Mouse (Mus musculus) hindbrain, postnatal 0 days (tissue): ENCODE measurements around the gene Wfdc12. TPM values are rescaled to one million over a fixed set of nuclear protein-coding genes. Genes with fewer than 3 reads are reported as not detected.
"Not testable (repeated sequence)": the region's sequence is repeated elsewhere in the genome, so short reads cannot be mapped to it uniquely, and the experiment has no call there.

Experiments used
- ATAC-seq: fragments of 200-750 bp; cut with Nextera tagmentation; 2 replicates; pipeline ENCODE4 v1.8.0; 2017; ENCODE audit warnings: mild to moderate bottlenecking, moderate TSS enrichment, moderate library complexity
- DNase-seq: peaks from one replicate; pipeline ENCODE4 v3.0.0-alpha.2; 2015; ENCODE audit warnings: low spot score
- H3K27ac ChIP-seq: fragments of 300-500 bp; sonication (generic); 2 replicates; pipeline ENCODE4 v1.5.1; 2014; ENCODE audit warnings: mild to moderate bottlenecking
- H3K27me3 ChIP-seq: fragments of 300-500 bp; sonication (generic); 2 replicates; pipeline ENCODE4 v1.6.1; 2014; ENCODE audit warnings: low read length, mixed read lengths; ENCODE audit not compliant: insufficient read depth
- H3K36me3 ChIP-seq: fragments of 300-500 bp; sonication (generic); 2 replicates; pipeline ENCODE4 v1.6.1; 2014; ENCODE audit warnings: low read length, mixed read lengths; ENCODE audit not compliant: insufficient read depth
- H3K4me1 ChIP-seq: fragments of 300-500 bp; sonication (generic); 2 replicates; pipeline ENCODE4 v1.6.1; 2014; ENCODE audit warnings: antibody characterized with exemption, low read length, mixed read lengths; ENCODE audit not compliant: insufficient read depth
- H3K4me2 ChIP-seq: fragments of 300-500 bp; sonication (generic); 2 replicates; pipeline ENCODE4 v1.6.1; 2014; ENCODE audit warnings: low read depth, mild to moderate bottlenecking, low read length, moderate library complexity, mixed read lengths
- H3K4me3 ChIP-seq: fragments of 300-500 bp; sonication (generic); 2 replicates; pipeline ENCODE4 v1.5.1; 2014; ENCODE audit warnings: low read length
- H3K9ac ChIP-seq: fragments of 300-500 bp; sonication (generic); replicated peaks from 2 replicates; pipeline ENCODE4 v1.6.1; 2014; ENCODE audit warnings: mild to moderate bottlenecking, low read length, moderate library complexity, mixed read lengths
- H3K9me3 ChIP-seq: fragments of 300-500 bp; sonication (generic); 2 replicates; pipeline ENCODE4 v1.6.1; 2016; ENCODE audit warnings: low read length, mixed read lengths
- CTCF ChIP-seq: IDR thresholded peaks from 2 replicates; pipeline ENCODE4 v1.5.1; 2016; ENCODE audit warnings: antibody characterized with exemption, control low read depth, low read depth
- whole genome bisulfite sequencing: fragments of 180-500 bp; shearing (Covaris S2); extraction: QIAGEN DNeasy Blood & Tissue Kit; methylation state at CpG from one replicate; pipeline ENCODE4 v1.1.7; 2014; 5-methylcytosine and 5-hydroxymethylcytosine counted together
- polyA plus RNA-seq: library from polyadenylated mRNA; unstranded; fragments of >200 nt; fragmentation: Nextera tagmentation; extraction: Ambion mirVana; gene quantifications from 2 replicates; pipeline ENCODE4 v1.2.1, GENCODE M21; 2015
- total RNA-seq: library from RNA; depleted of rRNA; stranded (reverse); fragments of >200 nt; gene quantifications from 2 replicates; pipeline ENCODE4 v1.2.3, GENCODE M21; 2014

Gene Wfdc12
- total and polyA plus RNA-seq, 2 experiments from 2014 or later = not detected

GRCm38 (mm10) chr2:164210892-164211291 lies 20.5 kb upstream of the Wfdc12 start:
- 78% methylated on average over 4 of the region's 4 CpGs for WGBS
- Histone ChIP-seq H3K36me3 (no peaks in the 10 kb centered on the region), H3K27ac (no peak overlapping the region), H3K9ac (no peak overlapping the region), H3K27me3 (no peaks in the 10 kb centered on the region), H3K4me1 (no peaks in the 10 kb centered on the region), H3K4me2 (no peak overlapping the region), H3K4me3 (no peak overlapping the region), H3K9me3 (no peaks in the 10 kb centered on the region)
- DNase-seq (no peak), ATAC-seq (no peak)
- no peak for TF ChIP-seq CTCF

DNA sequence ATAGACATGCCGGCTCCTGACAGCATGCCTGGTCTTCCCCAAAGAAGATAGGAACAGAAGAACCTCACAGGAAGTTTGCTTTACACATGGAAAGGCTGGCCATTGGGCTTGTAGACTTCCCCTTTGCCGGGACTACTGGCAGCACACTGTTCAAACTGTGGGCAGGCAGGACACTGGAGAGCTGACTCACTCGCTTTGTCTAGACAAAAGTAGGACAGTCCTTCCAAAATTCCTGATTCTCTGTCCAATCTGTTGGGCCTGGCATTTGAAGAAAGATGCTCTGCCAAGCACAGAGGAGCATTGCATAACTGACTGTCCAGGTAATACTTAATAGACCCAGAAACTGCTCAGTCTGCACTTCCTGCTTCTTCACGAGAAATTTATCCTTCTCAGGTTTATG lies 16.3 kb upstream of the Wfdc12 start:
- Histone ChIP-seq H3K9me3 (no peaks in the 10 kb centered on the region), H3K4me2 (no peak overlapping the region), H3K4me3 (no peak overlapping the region), H3K27ac (no peak overlapping the region), H3K4me1 (no peaks in the 10 kb centered on the region), H3K36me3 (no peaks in the 10 kb centered on the region), H3K9ac (no peak overlapping the region), H3K27me3 (no peaks in the 10 kb centered on the region)
- no peak for ATAC-seq
- no peak for DNase-seq
- 86% methylated on average over 4 of the region's 4 CpGs for WGBS
- no peak for TF ChIP-seq CTCF

- not testable (repeated sequence) for H3K4me2 ChIP-seq, H3K4me3 ChIP-seq, H3K27me3 ChIP-seq, DNase-seq, ATAC-seq, H3K27ac ChIP-seq, H3K36me3 ChIP-seq, H3K9me3 ChIP-seq, H3K4me1 ChIP-seq, H3K9ac ChIP-seq
- WGBS = 91% methylated on average over 10 of the region's 10 CpGs
Observed at GRCm38 (mm10) chr2:164206011-164206410, 15.6 kb upstream of the Wfdc12 start.

DNA sequence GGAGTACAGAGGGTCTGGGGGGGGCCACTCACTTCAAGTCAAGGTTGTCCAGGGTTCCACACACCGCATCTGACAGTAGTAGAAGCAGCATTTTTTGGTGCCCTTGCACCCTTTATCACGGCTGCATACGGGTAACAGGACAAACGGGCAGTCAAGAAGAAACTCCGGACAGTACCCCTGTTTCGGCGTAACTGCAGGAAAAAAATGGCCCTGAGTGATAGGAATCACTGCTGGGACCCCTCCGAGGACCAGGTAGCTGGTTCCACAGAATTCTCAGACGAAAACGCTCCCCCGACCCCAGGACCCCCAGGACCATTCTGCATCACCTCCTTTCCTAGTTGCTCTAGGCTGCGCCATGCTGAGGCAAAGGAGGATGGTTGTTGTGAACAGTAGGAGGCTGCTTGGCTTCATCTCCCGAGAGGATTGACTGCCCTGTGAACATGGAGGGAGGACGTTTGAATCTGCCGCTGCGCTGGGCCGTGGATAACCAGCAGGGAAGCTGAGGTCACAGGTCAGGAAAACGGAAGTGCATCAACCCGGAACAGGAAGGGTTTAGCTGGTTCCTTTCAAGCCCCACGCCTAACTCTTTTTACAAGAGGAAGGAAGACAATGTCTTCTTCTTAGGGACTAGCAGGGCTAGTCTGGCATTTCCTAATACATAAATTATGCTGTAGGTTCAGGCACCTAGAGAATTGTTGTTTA lies 9.4 kb upstream of the Wfdc12 start, which contains the start of gene Wfdc15a:
Gene Wfdc15a, minus strand, starts transcription at position 505 of the 702 bp plus-strand sequence.
- Histone ChIP-seq H3K9me3 (no peaks in the 10 kb centered on the region), H3K4me3 (no peak within 1 kb of the TSS), H3K9ac (no peak within 1 kb of the TSS), H3K4me2 (no peak within 1 kb of the TSS), H3K4me1 (no peaks in the 10 kb centered on the region), H3K36me3 (no peaks in the 10 kb centered on the region), H3K27me3 (no peaks in the 10 kb centered on the region), H3K27ac (no peak within 1 kb of the TSS)
- WGBS = 80% methylated on average over 20 of the region's 20 CpGs
- DNase-seq (no peak), ATAC-seq (no peak)
- no peak for TF ChIP-seq CTCF

GRCm38 (mm10) chr2:164196700-164196990 lies 6.2 kb upstream of the Wfdc12 start:
- Histone ChIP-seq H3K4me2 (no peak overlapping the region), H3K27me3 (no peaks in the 10 kb centered on the region), H3K9me3 (no peaks in the 10 kb centered on the region), H3K36me3 (no peaks in the 10 kb centered on the region), H3K27ac (no peak overlapping the region), H3K9ac (no peak overlapping the region), H3K4me3 (no peak overlapping the region), H3K4me1 (no peaks in the 10 kb centered on the region)
- ATAC-seq = no peak
- TF ChIP-seq CTCF = no peak
- WGBS = 85% methylated on average over 5 of the region's 5 CpGs
- no peak for DNase-seq

DNA sequence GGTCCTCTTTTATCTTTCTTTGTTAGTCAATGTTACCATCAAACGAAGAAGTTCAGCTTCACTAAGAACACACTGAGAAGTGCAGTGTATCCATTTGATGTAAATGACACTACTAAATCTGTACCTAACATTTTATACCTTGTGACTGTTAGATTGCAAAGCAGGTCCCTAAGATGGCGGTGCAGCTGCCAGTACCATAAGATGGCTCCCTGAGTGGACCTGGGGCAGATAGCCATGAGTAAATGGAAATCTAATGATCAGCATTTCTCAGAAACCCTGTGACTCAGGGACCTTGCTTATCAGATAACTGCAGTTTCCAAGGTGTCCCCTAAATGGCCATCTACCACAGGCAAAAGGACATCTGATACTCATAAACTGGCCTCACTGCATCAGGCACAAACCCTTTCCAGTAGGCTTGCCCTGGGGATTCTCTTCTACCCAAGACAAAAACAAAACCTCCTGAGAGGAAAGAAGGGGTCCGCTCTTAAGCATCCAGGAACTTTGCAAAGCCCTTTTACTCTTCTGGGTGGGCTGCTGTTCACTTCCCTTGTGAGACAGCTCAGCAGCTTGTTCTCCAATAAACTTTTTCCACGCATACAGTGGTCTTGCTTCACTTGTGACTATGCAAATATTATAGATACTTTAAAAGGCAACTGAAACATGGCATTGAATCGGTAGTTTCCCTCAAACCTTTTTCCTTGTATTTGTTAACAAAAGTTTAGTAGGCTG lies 5.7 kb upstream of the Wfdc12 start:
- TF ChIP-seq CTCF = no peak
- H3K27me3 ChIP-seq = no peaks in the 10 kb centered on the region
- 88% methylated on average over 5 of the region's 5 CpGs for WGBS

More for the DNA sequence above, 5.7 kb upstream of the Wfdc12 start:
- Histone ChIP-seq H3K4me3 (no peak overlapping the region), H3K4me2 (no peak overlapping the region), H3K27ac (no peak overlapping the region), H3K9me3 (no peaks in the 10 kb centered on the region), H3K9ac (no peak overlapping the region), H3K4me1 (no peaks in the 10 kb centered on the region), H3K36me3 (no peaks in the 10 kb centered on the region)
- no peak for ATAC-seq
- no peak for DNase-seq
